Mouse (Mus musculus): Measurements from ENCODE around the gene Aspdh. TPM values are rescaled to one million over a fixed set of nuclear protein-coding genes. Genes with fewer than 3 reads are reported as not detected.

Aspdh gene
- total RNA-seq, 2 experiments from 2014 or later, result 13.3 to 21.6 TPM

DNA sequence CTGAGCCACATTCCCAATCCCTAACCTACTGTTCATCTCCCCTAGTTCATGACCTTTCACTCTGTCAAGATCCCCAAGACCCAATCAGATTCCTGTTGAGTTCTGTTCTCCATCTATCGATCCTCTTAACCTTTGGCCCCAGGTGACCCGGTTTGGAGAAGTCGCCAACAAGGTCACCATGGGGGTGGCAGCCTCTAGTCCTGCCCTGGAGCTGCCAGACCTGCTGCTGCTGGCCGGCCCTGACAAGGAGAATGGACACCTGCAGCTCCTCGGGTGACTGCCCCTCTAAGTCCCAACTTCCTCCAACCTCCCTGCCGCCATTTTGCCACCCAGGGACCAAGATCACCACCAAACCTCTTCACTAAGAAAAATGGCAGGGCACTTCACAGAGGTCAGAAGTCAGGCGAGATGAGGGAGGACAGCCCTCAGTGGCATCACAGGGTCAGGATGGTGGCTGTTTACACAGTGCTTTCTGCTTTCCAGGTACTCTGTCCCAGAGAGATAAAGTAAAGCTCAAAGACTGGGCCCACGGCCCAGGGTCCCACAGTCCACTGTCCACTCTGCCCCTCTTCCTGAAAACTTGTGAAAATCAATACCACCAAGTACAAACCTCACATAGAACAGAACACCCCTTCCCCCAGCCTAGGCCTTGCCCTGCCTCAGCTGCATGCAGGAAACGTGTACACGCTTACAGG, 32.3 kb downstream of the Aspdh start:
- DNase-seq, result no peak

DNA sequence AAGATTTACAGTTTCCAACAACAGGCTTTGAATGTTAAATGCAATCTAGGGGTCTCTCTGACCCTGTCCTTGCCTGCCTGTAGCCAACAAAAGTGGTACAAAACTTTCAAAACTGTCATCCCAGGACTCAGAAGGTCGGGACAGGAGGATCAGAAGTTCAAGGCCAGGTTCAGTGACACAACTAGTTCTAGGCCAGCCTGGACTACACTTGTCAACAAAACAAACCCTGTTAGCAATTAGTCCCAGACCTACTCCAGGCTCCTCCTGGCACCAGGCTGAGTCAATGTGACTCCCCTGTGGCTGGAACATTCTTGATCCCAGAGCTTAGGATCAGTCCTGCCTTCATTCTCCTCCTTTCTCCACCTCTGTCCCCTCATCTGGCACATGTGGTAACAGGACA, 33.7 kb downstream of the Aspdh start:
- DNase-seq, result no peak

DNA sequence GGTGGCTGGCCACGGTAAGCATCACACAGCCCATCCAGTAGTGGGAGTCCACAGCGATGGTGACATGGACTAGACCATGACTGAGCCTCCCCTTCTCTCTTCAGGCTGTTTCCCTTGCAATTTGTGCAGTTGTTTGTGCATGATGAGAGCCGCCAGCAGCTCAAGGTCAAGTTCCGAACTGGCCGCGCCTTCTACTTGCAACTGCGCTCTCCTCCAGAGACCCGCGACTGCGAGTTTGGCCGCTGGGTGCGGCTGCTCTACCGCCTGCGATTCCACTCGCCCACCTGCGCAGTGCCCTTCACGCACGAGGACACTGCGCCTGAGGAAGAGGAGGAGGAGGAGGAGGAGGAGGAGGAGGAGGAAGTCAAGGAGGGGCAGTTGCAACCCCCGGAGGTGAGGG, 34.9 kb downstream of the Aspdh start:
- no peak for DNase-seq

DNA sequence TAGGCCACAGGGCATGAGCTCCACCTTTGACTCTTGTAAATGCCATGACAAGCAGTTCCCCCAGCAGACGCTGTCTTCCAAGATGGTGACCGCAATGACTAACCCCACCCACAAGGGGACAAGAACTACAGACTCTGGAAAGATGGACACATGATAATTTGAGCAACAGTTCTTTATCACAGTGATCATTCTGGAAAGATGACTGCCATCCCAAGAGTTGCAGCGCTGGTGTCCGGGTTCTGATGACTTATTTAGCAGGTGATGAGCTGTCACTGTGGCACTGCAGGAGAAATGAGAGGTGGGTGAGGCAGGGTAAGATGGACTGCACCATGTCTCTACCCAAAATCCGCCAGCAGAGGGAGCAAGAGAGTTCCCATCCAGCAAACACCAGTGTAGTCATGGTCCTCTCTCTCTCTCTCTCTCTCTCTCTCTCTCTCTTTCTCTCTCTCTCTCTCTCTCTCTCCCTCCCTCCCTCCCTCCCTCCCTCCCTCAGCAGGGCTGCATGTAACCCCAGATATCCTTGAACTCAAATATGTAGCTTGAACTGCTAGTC, 36.4 kb downstream of the Aspdh start:
- DNase-seq, result peak; percentile 65 to 75

DNA sequence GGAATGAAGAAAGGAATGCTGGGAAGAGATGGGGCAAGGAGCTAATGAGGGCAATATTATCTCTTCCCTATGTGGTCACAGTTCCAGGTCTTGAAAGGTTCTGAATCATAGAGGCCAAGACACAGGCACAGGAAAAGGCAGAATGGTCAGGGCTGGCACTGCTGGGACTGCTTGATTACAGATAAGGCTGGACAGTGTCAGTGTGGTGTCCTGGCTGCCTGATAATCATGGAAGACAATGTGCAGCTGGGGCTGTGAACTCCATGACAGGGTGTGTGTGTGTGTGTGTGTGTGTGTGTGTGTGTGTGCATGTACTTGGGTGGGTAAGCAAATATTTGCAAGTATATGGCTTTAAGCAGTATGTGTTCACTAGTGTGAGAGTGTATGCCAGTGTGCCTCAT, 42.3 kb downstream of the Aspdh start:
- no peak for DNase-seq

Small RNAs within 50 kb of the gene (microRNA-seq; reads per million reads assigned to microRNA genes)
- 7.5 to 10.2 reads per million in 2 experiments for gene Mir7052

Other genes with a start within 250 kb of the Aspdh start
- not detected for gene Klk1b5, start 249.4 kb upstream of the Aspdh start, total RNA-seq (2021)
- gene Klk1, start 240.0 kb upstream of the Aspdh start, total RNA-seq (2021), result not detected
- gene Gm36864, start 229.2 kb upstream of the Aspdh start, total RNA-seq (2021), result not detected
- 1 to 10 TPM in 1 of 2 experiments, under 1 TPM in 1; 0.99 to 1.2 TPM for gene 1700028J19Rik, start 218.7 kb upstream of the Aspdh start, total RNA-seq (2021)
- 10 to 100 TPM; 82.0 to 92.1 TPM for gene 2410002F23Rik, start 218.7 kb upstream of the Aspdh start, total RNA-seq (2021)
- gene Acp4, start 208.0 kb upstream of the Aspdh start, total RNA-seq (2021), result not detected
- gene Gm15517, start 203.9 kb upstream of the Aspdh start, total RNA-seq (2021), result not detected
- 1 to 10 TPM; 2.9 to 3.8 TPM for gene Clec11a, start 158.5 kb upstream of the Aspdh start, total RNA-seq (2021)
- gene Shank1, start 155.1 kb upstream of the Aspdh start, total RNA-seq (2021), result 100 to 1,000 TPM; 588 to 654 TPM
- gene Syt3, start 81.3 kb upstream of the Aspdh start, total RNA-seq (2021), result 10 to 100 TPM; 84.8 to 92.0 TPM
- gene 1700008O03Rik, start 79.6 kb upstream of the Aspdh start, total RNA-seq (2021), result 1 to 10 TPM; 3.1 to 3.4 TPM
- 100 to 1,000 TPM; 311 to 332 TPM for gene Lrrc4b, start 36.4 kb upstream of the Aspdh start, total RNA-seq (2021)
- gene Josd2, start 2.6 kb downstream of the Aspdh start, total RNA-seq (2021), result 100 to 1,000 TPM in 1 of 2 experiments, 10 to 100 TPM in 1; 94.5 to 102 TPM
- gene Emc10, start 31.1 kb downstream of the Aspdh start, total RNA-seq (2021), result 100 to 1,000 TPM; 205 to 215 TPM
- gene Fam71e1, start 31.2 kb downstream of the Aspdh start, total RNA-seq (2021), result 10 to 100 TPM; 14.3 to 15.7 TPM
- gene Mybpc2, start 59.3 kb downstream of the Aspdh start, total RNA-seq (2021), result under 1 TPM in 1 of 2 experiments, not detected in 1; 0.12 TPM
- gene Spib, start 66.7 kb downstream of the Aspdh start, total RNA-seq (2021), result under 1 TPM in 1 of 2 experiments, not detected in 1; 0.13 TPM
- gene Pold1, start 83.5 kb downstream of the Aspdh start, total RNA-seq (2021), result 1 to 10 TPM; 6.2 to 8.7 TPM
- 10 to 100 TPM; 58.7 to 62.1 TPM for gene Nr1h2, start 88.6 kb downstream of the Aspdh start, total RNA-seq (2021)
- gene Napsa, start 107.0 kb downstream of the Aspdh start, total RNA-seq (2021), result under 1 TPM in 1 of 2 experiments, not detected in 1; 0.25 TPM
- gene Kcnc3, start 125.3 kb downstream of the Aspdh start, total RNA-seq (2021), result 100 to 1,000 TPM; 175 to 188 TPM
- 10 to 100 TPM; 27.7 to 28.1 TPM for gene Myh14, start 205.5 kb downstream of the Aspdh start, total RNA-seq (2021)
- gene Izumo2, start 243.4 kb downstream of the Aspdh start, total RNA-seq (2021), result not detected

Measured in layer of hippocampus, postnatal 36 days (tissue).